Mouse (Mus musculus) liver, adult (tissue): ENCODE measurements at regions not wholly inside any gene's neighbourhood (a gene's known extent, or its start where the extent isn't known, plus 50 kb on each side); places are given as distances from the start of the nearest gene placed in this dataset.

Experiments used
- GATA4 ChIP-seq: IDR thresholded peaks from 2 replicates; pipeline ENCODE4 v1.6.1; 2014; ENCODE audit warnings: mild to moderate bottlenecking, low read length; ENCODE audit not compliant: insufficient replicate concordance

DNA sequence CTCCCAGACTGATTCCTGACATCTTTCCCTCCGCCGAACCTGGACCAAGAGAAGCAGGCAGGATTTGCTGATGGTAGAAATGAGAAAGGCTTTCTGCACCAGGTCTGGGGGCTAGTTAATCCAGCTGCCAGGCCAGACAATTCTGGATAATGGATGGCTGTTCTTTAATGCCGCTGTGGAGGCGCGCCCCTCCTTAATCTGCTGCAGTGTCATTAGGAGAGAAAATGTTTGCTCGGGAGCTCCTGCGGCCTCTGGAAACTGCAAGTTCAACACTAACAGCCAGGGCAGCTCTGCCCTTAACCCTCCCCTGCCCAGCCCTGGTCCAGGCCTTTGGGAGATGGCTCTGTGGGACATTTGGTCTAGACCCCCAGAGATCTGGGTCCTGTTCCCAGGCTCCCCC lies 380.5 kb downstream of the Ptpru start:
- TF ChIP-seq GATA4, result no peak

DNA sequence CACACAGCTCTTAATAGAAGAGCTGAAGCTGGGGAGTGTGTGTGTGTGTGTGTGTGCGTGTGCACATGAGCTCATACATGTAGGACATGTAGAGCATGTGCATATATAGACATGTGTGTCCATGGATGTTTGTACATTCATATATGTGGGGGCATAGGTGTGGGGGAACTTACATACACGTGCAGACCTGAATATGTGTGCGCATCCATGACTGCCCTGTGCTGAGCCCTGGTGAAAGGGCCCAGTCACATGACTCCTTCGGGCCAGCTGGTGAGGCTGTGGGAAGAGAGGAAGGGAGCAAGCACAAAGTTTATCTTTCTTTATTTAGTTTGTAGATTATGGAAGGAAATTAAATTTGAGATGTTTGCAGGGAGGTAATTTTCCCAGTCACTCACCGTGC lies 378.3 kb downstream of the Ptpru start:
- TF ChIP-seq GATA4, result no peak

DNA sequence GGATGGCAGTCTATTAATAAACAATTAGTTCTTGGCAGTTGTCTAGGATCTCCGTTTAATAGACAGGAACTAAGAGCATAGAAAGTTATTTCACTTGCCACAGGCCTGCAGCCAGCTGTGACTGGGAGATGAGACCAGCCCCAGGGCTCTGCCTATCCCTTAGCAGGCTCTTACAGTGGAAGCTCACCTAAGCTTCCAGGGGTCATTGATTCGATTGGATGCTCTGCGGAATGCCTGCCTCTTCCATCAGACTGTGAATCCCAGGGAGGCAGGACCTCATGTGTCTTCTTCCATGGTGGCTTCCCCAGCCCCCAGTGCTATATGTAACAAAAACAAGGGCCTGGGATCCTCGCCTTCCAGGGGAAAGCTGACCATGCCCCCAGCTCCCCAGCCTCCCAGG lies 376.8 kb downstream of the Ptpru start:
- TF ChIP-seq GATA4, result no peak

DNA sequence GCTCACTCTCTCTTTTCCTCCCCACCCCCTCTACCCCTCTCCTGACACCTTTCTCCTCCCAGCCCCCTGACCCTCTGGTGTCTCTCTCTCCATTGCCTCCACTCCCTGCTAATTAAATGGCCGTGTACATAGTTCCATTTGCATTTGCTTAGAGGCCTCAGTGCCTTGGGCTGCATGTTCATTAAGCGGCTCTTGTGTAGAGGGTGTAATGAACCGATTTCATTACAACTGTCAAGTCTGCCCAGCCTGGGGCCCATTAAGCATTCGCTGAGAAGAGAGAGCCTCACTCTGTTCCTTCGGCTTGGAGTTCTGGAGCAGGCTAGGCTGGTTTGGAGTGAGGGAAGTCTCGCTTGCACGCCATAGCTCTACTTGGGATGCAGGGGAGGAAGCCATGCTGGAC lies 376.4 kb downstream of the Ptpru start:
- no peak for TF ChIP-seq GATA4

DNA sequence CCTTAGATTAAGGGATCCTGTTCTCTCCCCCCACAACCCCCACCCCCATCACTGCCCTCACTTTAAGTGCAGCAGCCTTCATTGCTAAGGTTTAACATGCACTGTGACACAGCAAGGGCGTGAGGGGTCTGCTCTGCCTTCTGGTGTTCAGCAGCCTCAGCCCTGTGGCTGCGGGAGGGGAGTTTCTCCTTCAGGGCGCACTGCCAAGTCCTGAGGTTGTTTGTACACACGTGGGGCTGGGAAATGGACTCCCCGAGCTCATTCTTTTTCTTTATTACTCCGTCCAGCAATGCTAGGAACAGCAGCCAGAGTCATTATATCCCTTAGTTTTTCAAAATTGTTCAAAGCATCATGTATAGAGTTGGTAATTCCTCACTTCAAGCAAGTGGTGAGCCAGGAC lies 363.1 kb downstream of the Ptpru start:
- no peak for TF ChIP-seq GATA4

DNA sequence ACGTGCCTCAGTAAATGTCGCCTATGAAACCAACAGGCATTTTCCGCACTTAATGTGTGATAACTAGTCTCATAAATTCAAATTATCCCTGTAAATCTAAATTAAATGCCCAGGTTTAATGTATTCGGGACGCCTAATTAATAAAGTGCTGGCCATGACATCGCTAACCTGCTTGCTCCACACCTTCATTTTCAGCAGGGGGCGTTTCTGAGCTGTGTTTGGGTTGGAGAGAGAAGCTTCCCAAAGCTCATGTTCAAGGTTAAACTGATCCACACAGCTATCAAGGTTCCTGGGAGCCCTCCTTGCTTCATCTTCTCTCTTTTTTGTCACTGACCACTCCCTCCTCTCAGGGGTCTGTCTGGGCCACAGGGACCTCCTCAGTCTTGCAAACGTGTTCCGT lies 359.2 kb downstream of the Ptpru start:
- no peak for TF ChIP-seq GATA4

DNA sequence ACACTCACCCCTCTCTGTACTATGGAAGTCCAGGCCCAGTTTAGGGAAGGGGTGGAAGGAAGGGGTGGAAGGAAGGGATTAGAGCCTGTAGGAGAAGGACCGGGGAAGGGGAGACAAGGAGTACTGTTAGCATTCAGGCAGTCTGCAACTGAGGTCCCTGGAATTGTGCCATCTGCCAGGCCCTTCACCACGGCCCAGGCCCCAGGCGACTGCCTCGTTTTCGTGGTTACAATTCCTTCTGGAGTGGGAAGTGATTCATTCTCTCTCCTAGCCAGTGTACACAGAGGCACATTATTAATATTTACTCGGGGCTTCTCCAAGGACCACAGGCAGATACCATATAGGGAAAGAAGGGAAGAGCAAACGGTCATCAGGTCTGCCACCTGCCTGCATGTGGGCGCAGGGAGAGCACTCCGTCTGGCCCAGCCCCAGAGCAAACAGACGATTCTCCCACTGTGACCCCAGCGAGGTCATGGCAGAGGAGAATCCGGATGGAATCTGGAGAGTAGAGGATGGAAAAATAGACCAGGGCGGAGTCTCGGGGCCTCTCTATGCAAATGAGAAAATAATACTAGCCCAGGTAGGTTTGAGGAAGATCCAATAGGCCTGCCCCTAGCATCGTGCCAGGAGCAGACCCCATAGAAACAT lies 354.0 kb downstream of the Ptpru start:
- TF ChIP-seq GATA4, result no peak

DNA sequence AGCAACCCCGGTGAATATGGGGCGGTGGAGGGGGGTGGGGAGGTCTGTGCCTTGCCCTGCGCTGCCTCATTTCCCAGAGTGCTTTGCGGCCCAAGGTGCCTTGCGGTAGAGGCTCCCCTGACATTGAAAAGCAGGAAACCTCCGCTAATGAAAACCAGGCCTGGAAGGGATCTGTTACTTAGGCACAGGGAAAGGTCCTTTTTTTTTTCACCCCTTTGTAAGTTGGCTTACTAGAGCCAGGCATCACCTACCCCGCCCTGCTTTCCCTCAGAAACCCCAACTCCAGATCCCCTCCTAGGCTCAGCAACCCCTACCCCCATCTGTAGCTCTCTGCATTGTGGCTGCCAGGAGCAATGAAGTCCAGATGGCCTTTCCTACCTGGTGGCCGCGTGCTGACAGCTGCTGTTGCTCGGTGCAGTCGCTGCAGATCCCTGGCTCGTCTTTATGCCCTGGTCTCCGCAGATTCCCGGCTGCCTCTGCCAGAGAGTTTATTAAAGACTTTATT lies 353.4 kb downstream of the Ptpru start:
- no peak for TF ChIP-seq GATA4

DNA sequence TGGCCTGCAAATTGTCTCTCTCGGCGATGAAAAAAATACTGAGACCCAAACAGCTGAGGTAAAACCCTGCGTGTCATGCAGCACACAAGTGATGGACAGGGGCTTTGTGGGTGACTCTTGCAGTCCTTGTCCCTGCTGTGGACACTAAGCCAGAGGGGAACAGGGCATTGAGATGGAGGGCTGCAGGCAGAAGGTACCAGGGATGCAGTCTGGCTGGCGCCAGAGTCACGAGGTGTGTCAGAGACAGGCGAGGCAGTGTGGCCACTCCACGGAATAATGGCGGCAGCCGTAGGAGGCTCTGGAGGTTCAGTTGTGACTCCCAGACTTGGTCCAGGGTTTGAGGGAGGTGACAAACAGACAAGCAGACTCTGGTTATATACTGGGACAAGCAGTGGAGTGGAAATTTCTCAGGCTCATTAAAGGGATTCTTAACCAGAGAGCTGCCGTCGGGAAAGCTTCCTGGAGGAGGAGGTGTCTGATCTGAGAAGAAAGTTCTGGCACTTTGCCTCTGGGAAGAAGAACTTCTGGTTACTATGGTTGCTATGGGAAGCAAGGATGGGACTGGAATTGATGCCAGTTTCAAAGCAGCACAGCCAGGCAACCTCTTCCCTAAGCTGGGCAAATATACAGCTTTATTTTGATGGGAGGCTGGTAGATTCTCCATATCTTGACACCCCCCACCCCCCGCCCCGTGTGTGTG lies 352.8 kb downstream of the Ptpru start:
- TF ChIP-seq GATA4, result no peak

DNA sequence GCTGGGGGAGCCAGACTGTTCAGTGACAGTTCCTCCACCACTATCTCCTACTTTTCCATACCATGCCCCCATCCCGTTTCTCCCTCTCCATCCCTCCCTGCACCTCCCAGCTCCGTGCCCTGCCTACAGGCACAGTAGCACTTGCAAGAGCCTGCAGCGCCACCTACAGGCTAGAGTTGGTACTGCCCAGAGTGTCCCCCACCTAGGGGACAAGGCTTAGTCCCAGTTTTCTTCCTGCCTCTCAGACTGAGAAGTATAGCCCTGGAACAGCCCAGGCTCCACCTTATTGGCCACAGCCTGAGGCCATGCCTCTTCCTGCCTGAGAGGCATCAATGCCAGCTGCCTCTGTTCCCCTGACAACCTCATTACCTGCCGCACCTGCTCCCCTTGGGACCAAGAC lies 351.3 kb downstream of the Ptpru start:
- TF ChIP-seq GATA4, result no peak

DNA sequence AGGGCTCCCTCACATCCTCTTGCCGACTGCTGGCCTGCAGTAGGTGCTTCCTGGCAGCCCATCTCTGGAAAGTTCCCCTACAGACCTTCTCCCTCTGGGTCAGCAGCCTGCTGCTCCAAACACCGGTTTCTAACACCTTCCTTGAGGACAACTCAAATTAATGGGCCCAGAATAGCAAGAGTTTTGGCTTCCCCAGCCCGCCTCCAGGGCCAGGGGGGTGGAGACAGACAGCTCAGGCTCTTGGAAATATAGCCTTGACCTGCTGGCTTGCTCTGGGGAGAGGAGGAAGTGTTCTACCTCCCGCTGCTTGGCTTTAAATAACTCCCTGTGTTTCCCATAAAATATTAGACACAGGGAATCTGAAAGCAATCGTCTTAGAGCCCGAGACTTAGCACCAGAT lies 349.8 kb downstream of the Ptpru start:
- no peak for TF ChIP-seq GATA4

DNA sequence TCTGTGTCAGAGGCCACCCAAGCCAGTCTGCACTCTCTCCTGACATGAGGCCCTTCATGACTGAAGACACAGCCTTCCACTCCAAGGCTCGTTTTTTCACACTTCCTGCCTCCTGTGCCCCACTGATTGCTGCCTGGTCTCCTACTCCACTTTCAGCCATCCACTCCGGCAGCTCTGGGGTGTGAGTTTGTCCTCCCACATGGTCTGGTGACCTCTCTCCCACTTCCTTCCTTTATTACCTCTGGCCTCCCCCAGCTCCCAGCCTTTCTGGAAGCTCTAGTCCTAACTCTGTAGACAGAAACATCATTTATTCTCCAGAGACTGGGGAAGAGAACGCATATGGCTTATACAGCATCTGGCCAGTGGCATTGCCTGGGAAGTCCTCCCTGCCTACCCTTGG lies 349.0 kb downstream of the Ptpru start:
- no peak for TF ChIP-seq GATA4

DNA sequence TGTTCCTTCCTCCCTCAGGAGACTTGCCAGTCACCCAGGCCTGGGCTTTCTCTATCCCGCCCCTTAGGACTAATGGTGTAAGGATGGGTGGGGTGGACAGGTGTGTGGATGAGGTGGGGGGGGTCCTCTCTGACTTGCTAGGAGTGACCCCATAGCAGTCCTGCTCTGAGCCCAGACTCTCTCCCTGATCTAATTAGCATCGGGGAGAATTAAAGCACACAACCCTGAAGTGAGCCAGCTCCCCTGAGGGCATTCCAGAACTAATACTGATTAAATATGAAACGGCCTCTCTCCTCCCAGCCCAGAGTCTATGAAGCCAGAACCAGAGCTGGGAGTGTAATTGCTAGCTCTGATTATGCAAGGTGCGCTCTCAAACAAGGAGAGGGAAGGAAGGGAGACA lies 346.1 kb downstream of the Ptpru start:
- TF ChIP-seq GATA4, result no peak

DNA sequence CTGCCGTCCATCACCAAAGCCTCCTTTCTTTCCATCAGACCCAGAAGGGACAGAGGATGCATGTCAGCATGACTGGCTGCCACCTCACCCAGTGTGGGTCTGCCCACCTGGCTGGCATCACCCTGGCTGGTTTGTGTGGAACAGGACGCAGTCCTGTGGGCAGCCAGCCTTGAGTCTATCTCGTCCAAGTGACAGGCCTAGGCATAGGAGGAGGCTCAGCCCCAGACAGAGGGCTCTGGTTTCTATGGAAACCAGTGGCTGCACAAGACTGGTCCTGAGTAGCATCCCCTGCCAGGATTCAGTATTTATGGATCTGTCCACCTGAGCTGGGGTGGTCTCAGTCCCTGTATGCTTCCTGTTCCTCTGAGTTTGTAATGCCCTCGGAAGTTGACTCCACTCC lies 344.4 kb downstream of the Ptpru start:
- no peak for TF ChIP-seq GATA4

DNA sequence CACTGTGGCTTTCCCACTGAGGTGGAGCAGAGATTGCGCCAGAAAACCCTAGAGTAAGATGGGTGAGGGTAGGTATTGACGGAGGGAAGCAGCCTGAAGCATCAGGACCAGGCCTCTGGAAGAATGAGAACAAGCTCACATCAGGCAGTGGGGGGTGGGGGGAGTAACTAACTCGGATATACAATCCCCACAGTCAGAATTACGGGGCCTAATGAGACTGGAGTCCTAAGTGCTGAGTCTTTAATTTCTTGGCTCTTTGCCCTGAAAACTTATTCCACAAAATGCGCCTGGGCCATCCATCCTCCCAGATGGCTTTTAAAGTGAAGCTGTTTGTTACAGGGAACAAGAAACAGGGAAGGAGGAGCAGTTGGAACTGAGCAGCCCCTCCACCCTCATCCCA lies 341.2 kb downstream of the Ptpru start:
- TF ChIP-seq GATA4, result no peak

DNA sequence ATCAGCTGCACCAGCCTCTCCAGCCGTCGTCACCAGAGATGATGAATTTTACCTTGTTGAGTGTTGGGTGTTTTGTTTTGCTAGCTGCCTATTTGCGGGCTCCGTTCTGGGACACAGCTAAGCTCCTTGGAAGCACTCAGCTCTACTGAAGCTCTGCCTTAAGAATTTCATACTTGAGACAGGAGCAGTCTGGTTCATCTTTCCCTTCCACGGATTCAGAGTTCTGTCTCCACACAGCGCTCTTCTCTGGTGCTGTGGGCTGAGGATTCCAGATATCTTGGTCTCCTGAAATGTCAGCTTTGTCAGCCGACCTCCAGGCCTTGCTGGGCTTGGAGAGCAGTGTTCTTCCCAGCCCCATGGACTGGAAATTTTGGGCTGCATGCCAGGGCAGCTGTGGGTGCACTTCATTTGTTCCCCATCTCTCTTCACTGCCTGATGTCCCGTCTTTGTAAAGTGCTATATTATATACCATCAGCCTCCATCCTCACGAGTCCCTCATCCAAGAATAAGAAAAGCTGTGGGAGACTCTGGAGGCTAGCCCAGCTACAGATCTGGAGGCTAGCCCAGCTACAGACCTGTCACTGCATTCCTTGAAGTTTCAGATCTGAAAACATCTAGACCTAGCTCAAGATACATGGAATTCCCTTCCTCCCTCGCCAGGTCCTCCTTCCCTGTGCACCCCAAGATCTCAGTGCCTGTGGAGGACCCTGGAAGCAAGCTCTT lies 337.0 kb downstream of the Ptpru start:
- no peak for TF ChIP-seq GATA4
